ENCODE assay signal across 7 mouse cellular contexts in genomic region chr1:38217912-38218795, GRCm38 (mm10).
DNase-seq lines count a peak whose midpoint lies in the region; ATAC-seq and TF ChIP-seq lines count a peak whose summit lies in the region.

No protein-coding gene starts in this region.

- H3K9ac ChIP-seq in lung, embryonic 14.5 days = 0 out of 2 replicates have a peak overlapping the region, but pooled peaks have one; percentile 32
- no peak overlapping the region; the same call in 1 of the 2 replicates for H3K9ac ChIP-seq in neural tube, embryonic 11.5 days (ENCODE audit: low read length)

- no peaks in the 10 kb centered on the region for H3K27me3 ChIP-seq in lung, embryonic 14.5 days (ENCODE audit: insufficient read depth, low read length)
- H3K27me3 ChIP-seq in neural tube, embryonic 11.5 days (ENCODE audit: control insufficient read depth, insufficient read depth, low read length) = no peaks in the 10 kb centered on the region
- no peaks in the 10 kb centered on the region for H3K27me3 ChIP-seq in thymus, adult 2 months (ENCODE audit: control insufficient read depth, insufficient read depth, low read length)

- H3K4me3 ChIP-seq in lung, embryonic 14.5 days (ENCODE audit: low read depth, low read length) = no peak overlapping the region
- H3K4me3 ChIP-seq in neural tube, embryonic 11.5 days (ENCODE audit: low read depth, low read length) = no peak overlapping the region
- H3K4me3 ChIP-seq in thymus, adult 2 months (ENCODE audit: control insufficient read depth, insufficient read depth, low read length) = no peak overlapping the region

- peak; percentile 67 for DNase-seq in lung, embryonic 14.5 days
- DNase-seq in lung, adult 18-20 months = no peak
- peak; percentile 45 for DNase-seq in gastrocnemius, postnatal 10 days
- DNase-seq in kidney, postnatal 10 days = peak; percentile 77
- no peak for DNase-seq in neural tube, embryonic 11.5 days (ENCODE audit: low spot score)
- DNase-seq in layer of hippocampus, adult 11-12 months (ENCODE audit: low spot score) = no peak
- no peak for DNase-seq in thymus, adult 2 months

- no peaks in the 10 kb centered on the region for H3K4me1 ChIP-seq in lung, embryonic 14.5 days (ENCODE audit: insufficient read depth)
- H3K4me1 ChIP-seq in neural tube, embryonic 11.5 days (ENCODE audit: control insufficient read depth, insufficient read depth, low read length) = no peaks in the 10 kb centered on the region
- no peaks in the 10 kb centered on the region for H3K4me1 ChIP-seq in thymus, adult 2 months (replicated peaks; ENCODE audit: control insufficient read depth, insufficient read depth, low read length)

- no peak for TF ChIP-seq POLR2A in thymus, adult 2 months (IDR thresholded peaks at IDR 0.05; ENCODE audit: control insufficient read depth, extremely low read depth, insufficient read depth, low read length, poor library complexity)

- no peak for TF ChIP-seq CTCF in lung, embryonic 14.5 days (IDR thresholded peaks at IDR 0.05; ENCODE audit: low read depth)
- TF ChIP-seq CTCF in thymus, adult 2 months (IDR thresholded peaks at IDR 0.05; ENCODE audit: borderline replicate concordance, control insufficient read depth, extremely low read depth, insufficient read depth, low read length, poor library complexity) = no peak

- H3K36me3 ChIP-seq in lung, embryonic 14.5 days (ENCODE audit: insufficient read depth) = no peaks in the 10 kb centered on the region
- H3K36me3 ChIP-seq in neural tube, embryonic 11.5 days (ENCODE audit: control insufficient read depth, insufficient read depth, low read length) = no peaks in the 10 kb centered on the region
- 0 out of 2 replicates have a peak, but pooled peaks cover 6% of the 10 kb centered on the region for H3K36me3 ChIP-seq in thymus, adult 2 months (ENCODE audit: control insufficient read depth, insufficient read depth, low read length)

- 59% methylated on average over 31 of the region's 31 CpGs for WGBS in lung, embryonic 14.5 days
- WGBS in neural tube, embryonic 11.5 days = 56% methylated on average over 31 of the region's 31 CpGs
- WGBS in thymus, adult 2 months = 94% methylated on average over 31 of the region's 31 CpGs

- H3K27ac ChIP-seq in lung, embryonic 14.5 days (ENCODE audit: low read depth) = no peak overlapping the region
- H3K27ac ChIP-seq in neural tube, embryonic 11.5 days (ENCODE audit: low read depth, low read length) = peak overlapping the region; percentile 23; the same call in 1 of the 2 replicates
- no peak overlapping the region for H3K27ac ChIP-seq in thymus, adult 2 months (ENCODE audit: control insufficient read depth, insufficient read depth, low read length)

- no peaks in the 10 kb centered on the region for H3K9me3 ChIP-seq in lung, embryonic 14.5 days (ENCODE audit: low read depth, low read length)
- no peaks in the 10 kb centered on the region for H3K9me3 ChIP-seq in neural tube, embryonic 11.5 days (ENCODE audit: control insufficient read depth, low read length)

- ATAC-seq in lung, embryonic 14.5 days (ENCODE audit: insufficient read depth) = no peak
- ATAC-seq in neural tube, embryonic 11.5 days (ENCODE audit: insufficient read depth, low FRiP score, low TSS enrichment) = no peak

- peak overlapping the region; percentile 38 for H3K4me2 ChIP-seq in lung, embryonic 14.5 days
- no peak overlapping the region for H3K4me2 ChIP-seq in neural tube, embryonic 11.5 days (ENCODE audit: low read depth)

Comparison
In these comparisons a context has a peak if more than half of its experiments do, and no peak if none do; other contexts are left out.
1. DNase-seq: peak in lung, embryonic 14.5 days (single experiment), gastrocnemius, postnatal 10 days (single experiment) and kidney, postnatal 10 days (single experiment); none in lung, adult 18-20 months (0 of 2), neural tube, embryonic 11.5 days (single experiment), layer of hippocampus, adult 11-12 months (single experiment) and thymus, adult 2 months (single experiment).